Mouse (Mus musculus) right cerebral cortex, adult 18-20 months (tissue): ENCODE data around the gene Krt10.
A peak's percentile ranks its signal among the peaks of the same experiment; 100 is the strongest.

Experiments
- DNase-seq: peaks from one replicate; pipeline ENCODE4 v3.0.0; 2022; ENCODE audit warnings: mixed read lengths

Gene Krt10

DNA sequence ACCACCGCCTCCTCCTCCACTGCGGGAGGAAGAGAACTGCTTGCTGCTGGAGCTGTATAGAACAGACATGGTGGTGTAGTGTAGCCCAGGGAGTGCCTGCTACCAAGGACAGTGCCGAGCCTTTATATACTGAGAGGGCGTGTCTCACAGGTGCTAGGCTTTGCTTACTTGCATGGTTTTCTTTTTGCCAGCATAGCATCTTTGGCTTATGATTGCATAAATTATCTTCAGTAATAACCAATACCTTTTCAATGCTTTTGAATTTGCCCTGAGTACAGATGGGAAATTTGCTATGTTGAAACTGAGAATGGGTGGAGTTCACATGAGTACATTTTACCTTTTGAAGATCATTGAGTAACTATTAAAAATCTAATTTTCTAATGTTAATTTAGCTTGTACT, at the start of gene Krt10:
Gene Krt10 (minus strand): TSS at position 101 of the 400 bp plus-strand sequence.
- no peak for DNase-seq

DNA sequence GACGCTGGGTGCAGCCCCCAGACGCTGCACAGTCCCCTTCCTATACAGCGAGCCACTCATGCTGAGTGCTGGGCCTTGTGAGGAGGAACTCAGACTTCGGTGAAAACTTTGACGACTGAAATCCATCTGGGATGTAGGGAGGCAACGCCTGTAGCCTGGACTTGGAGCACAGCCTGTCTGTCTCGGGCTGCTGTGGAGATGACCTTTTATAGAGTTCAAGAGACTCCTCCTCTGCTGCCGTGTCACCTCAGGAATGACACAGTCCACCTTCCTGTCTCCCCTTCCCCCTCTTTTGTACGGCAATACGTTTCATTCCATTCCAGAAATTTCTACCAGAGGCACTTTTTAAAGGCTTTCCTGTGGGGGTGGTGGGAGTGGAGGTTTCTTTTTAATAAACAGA, 48.8 kb upstream of the Krt10 start, which contains the start of gene Krt20:
Gene Krt20 (minus strand): TSS at position 179 of the 400 bp plus-strand sequence.
- DNase-seq = no peak

DNA sequence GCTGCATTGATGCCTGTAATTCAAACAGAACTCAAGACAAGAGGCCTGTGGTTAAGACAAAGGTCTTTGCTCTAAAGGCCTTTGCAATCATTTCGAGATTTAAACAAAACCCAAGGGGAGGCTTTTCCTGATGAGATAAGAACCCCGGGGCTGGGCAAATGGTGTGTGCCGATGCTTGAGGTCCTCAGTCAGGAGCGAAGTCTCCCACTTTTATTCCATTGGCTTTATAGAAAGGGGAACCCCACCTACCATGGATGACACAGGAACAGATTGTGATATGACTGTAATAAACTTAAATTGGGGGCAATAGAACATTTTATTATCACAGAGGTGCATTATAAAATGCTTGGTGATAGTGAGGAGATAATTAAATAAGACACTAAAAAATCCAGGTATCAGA, 47.5 kb upstream of the Krt10 start:
- no peak for DNase-seq

DNA sequence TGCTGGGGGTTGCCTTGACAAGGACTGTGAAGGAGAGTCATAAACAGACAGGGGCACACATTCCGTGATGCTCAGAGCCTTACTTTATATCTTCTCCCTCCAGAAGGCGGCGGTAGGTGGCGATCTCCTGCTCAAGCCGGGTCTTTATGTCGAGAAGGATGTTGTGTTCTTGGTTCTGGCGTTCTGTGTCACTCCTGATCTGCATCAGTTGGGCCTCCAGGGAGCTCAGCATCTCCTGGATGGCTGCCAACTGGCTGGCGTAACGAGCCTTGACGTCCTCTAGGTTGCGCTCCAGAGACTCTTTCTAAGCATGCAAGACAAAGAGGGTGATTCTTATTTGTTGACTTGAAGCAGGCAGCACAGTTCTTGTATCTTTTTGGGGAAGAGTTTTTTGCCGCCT, 41.5 kb upstream of the Krt10 start:
- no peak for DNase-seq

DNA sequence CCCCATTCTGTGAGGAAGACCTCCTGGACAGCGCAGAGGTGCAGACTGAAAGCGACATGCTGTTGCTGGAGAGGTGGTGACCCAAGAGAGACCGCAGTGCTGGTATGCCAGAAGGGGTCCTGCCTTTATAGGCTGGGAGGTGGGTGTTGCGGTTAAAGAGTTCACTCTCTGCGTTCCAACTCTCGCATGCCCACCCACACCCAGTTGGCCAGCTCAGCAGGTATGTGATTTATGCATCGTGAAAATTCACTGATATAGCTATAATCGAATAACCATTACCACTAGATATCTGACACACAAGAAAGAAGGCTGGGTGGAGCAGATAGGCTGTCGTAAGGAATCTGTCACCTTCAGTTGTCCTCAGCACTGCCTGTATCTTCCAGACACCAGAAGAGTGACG, 33.0 kb upstream of the Krt10 start, which contains the start of gene Krt12:
Gene Krt12 (minus strand): TSS at position 101 of the 400 bp plus-strand sequence.
- no peak for DNase-seq

DNA sequence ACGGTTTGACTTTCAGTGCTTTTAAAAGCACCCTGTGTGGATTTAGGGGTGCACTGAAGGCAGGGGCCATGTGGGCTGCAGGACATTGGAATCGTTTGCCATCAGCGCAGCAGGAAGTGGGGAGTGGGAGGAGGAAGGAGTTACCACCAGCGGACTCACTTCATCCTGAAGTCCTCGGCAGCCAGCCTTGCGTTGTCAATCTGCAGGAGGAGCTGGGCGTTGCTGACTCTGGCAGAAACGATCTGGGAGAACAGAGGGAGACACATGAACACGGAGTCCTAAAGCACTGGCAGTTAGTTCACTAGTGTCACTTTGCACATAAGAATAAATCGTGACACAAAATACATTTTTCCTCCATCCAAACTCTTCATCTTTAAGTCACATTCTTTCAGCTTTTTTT, 31.4 kb upstream of the Krt10 start:
- peak; percentile 63 for DNase-seq

DNA sequence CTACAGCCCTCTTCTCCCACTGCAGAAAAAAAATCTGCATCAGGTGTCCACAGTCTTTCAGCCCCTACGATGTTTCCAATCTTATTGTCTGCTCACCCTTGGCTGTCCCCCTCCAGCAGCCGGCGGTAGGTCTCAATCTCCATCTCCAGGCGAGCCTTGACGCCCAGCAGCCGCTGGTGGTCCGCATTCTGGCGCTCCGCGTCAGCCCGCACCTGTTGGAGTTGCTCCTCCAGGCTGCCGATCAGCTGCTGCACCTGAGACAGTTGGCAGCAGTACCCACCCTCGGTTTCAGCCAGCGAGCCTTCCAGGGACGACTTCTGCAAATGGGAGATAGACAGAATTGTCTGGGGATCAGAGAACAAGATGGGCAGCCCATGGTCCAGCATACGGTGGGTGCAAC, 28.7 kb upstream of the Krt10 start:
- no peak for DNase-seq

DNA sequence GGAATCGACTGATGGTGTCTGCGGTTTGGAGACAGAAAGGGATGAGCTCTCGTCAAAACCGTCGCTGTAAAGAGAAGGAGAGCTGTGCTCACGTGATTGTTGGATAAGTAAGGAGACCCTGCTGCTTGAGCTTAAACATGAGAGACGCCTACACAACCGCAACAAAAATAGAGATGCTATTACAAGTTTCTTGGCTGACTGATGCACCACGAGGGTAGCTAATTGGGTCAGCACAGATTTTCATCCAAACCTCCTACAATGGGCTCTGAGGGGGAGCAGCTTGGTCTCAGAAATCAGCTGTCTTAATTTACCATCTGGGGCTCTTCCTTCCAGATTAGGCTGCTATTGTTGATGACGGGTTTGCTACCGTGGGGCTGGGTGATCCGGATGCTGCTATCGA, 27.7 kb upstream of the Krt10 start:
- peak; percentile 84 for DNase-seq

DNA sequence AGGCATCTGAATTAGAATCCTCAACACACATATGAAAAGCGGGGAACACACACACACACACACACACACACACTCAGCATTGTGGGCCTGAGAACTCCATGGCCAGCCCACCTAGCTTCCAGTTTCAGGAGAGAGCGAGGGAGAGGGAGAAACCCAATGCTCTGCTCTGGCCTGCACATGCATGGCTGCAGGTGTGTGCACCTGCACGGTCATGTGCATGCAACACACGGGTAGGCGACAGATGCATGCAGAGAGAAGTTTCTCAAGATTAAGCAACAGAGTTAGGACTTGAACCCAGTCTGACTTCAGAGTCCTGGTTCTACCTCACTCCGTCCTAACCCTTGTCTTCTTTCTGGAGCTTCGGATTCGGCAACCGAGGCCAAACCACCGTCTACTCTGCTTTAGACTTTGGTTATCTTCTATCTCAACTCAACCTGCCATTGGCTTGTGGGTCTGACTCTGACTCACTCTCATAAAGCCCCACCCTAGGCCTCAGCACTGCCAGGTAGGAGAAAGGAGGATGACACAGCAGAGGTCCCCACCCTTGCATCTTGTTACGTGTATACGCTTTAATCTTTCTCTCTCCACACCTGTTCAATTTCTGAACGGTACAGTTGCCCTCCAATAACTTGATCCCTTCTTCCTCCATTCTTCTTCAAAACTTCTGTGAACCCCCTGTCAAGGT, 25.4 kb upstream of the Krt10 start:
- no peak for DNase-seq

DNA sequence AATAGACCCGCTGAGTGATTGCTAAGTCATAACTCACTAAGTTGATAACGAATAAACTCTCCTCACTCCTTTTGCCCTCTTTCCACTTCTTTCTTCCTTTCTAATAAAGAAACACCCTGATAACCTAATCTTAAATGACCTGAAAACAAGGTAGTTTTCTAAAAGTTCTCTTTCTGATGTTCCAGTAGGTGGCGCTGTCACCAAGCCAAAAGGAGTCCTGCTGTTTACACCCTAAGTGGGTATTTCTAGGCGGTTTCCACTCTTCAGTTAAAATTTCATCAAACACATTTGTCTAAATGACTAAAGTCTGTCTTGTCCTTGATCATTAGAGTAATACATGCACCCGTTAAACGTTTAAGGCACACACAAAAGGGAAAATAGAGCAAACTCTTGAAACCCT, 24.1 kb upstream of the Krt10 start:
- DNase-seq = peak; percentile 54

DNA sequence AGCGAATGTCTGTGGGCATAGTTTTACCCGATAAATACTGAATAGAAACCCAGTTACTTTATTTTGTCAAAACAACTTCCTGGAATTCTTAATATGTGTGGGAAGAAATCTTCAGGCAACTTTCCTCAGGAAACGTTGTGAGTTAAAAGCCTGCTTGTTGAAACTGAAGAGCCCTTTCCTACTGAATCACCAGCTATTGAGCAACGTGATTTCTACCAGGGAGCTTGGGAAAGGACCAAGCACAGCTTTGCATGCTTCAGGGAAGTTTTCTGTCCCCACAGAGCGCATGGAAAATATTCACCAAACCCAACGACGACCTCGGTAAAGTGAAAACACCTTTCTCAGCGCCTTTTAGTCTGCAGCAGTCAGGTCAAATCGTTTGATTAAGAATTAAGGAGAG, 17.0 kb upstream of the Krt10 start:
- DNase-seq = no peak

DNA sequence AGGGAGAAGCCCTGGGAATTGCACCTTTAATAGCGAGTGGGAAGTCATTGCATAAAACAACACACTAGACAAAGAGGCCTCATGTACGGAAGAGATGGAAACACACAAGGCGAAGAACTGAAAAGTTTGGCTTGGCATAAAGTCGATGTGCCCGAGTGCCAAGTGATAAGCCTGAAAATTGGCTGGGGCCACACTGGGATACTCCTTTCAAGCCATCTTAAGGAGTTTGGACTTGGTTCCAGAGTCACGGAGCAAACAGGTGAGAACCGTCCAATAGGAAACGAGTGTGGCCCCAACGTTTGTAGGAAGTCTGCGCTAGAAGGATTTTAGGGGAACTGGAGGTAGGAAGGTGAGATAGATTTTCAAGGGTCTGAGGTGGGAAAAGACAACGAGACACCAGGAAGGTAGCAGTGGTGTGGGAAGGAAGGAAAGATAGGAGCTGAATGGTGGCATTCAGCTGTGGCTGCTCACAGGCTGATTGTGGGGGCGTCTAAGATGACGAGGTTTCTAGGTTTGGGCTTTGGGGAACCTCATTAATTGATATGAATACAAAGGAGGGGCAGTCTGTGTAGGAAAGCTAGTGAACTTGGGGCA, 10.9 kb upstream of the Krt10 start:
- no peak for DNase-seq

DNA sequence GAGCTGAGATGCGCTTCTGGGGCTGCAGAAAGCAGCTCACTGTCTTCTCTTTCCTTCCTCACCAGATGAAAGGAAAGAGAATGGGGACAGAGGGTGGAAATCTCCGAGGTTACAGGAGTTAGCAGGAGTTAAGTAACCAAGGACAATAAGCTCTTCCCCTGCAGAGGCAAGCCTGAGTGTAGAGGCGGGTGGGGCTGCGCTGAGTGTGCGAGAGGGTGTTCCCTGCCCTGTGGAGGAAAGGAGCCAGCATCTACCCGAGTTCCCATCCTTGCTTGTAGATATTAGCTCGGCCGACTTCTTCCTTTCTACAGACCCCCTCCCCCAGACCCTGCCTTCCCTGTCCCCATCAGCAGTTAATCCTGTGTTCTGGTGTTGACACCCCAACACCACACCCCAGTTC, 9.7 kb upstream of the Krt10 start:
- no peak for DNase-seq

DNA sequence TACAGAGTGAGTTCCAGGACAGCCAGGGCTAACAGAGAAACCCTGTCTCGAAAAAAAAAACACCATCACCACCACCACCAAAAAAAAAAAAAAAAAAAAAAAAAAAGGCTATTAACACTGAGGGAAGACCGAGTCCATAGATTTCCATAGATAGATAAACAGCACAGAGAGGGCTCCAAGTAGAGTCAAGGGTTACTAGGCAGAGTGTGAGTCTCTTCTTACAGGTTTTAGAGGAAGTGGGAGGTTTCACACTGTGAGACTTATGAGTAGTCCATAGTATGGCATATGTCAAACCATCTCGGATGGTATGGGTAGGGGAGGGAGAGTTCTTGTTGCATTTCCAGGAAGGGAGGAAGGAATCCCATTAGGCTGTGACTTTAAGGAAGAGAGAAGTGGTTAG, 8.9 kb upstream of the Krt10 start:
- DNase-seq = no peak

DNA sequence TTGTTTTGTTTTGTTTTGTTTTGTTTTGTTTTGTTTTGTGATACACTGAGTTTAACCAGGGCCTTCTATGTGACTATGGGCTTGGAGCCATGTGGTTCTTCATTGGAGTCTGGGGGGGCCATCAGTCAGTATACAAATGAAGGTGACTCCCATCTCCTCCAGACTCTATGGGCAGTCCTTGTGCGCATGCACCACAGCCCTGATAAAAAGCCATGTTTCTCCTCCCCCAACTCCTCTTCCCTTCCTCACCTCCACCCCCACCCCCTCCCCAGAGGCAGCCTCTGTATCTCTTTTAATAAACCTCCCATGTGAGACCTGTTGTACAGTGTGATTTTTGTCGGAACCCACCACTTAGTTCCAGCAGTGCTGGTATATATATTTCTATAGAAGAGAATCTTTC, 7.5 kb upstream of the Krt10 start:
- no peak for DNase-seq

DNA sequence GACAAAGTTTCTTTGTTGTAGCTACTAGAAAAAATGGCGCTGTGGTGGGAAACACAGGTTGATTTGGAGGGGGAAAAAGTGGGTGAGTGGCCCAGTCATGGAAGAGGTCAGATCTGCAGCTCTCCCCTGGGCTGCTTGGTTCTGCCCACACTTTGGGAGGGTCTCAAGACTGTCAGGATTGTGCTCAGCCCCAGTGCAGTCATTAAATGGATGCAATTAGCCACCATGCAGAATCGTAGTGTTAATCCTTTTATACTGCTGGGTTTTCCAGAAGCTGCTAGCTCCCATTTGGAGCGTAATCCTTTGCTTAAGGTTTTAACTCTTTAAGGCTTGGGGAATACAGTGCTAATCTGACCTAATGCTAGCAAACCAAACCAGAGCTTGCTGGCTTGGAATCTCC, 6.9 kb upstream of the Krt10 start:
- DNase-seq = no peak

DNA sequence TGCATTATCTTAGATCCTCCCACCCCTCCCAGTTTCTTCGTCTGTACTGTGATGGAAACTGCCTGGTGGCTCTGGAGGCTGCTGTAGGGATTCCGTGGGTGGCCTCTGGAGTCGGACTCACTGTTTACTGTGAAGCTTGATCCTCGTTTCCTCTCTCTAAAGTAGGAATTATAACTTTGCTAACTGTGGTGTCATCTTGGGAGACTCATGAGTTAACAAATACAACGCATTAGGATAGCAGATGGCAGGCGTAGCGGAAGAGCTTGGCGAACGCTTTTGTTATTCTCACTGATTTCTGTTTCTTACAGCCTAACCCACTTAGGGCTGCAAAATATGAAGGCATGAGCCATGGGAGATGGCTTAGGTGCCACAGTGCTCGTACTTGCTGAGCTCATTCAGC, 3.3 kb upstream of the Krt10 start:
- DNase-seq = peak; percentile 51

DNA sequence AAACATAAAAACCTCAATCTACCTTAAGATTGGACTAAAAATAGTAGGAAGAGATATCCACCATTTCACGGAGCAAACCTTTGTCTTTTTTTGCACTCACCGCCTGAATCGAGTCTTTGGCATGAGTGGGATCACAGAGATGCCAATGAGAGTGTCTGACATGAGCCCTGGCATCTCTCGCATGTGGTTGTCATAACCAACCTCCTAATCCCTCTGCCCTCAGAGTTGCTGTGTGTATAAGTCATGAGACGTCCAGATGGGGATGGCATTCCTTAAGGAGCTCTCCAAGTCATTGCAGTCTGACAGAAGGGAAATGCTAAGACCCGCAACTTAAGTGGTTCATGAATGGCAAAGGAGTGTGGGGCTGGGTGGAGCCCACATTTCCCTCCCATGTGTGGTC, 2.2 kb upstream of the Krt10 start:
- DNase-seq = no peak

DNA sequence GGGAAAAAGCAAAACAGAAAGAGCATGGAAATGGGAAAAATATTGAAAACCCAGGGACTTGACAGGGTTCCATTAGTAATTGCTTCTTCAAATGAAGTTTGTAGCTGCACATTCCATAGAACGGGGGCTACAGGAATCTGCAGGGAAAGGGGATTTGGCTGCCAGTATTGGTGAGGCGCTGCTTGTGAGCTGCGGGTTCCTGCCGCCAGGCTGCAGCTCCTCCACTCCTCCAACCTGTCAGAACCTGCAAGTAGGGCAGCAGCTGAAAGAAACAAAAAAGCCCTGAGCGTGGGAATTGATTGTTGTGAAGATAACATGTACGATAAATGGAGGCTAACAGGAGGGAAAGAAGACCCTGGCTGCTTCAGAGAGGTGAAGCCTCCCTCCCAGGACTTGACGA, 1.7 kb upstream of the Krt10 start:
- DNase-seq = no peak

DNA sequence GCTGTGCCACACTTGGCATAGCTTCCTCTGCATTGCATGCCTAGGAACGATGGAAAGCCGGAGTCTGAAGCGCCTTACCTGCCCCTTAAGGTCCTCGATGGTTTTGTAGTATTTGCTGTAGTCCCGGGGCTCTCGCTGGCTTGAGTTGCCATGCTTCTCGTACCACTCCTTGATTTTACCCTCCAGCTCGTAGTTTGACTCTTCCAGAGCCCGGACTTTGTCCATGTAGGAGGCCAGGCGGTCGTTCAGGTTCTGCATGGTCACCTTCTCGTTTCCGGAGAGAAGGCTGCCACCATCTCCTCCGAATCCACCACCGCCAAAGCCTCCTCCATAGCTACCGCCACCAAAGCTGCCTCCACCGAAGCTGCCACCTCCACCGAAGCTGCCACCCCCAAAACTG, 503 bp downstream of the Krt10 start:
- DNase-seq = no peak

DNA sequence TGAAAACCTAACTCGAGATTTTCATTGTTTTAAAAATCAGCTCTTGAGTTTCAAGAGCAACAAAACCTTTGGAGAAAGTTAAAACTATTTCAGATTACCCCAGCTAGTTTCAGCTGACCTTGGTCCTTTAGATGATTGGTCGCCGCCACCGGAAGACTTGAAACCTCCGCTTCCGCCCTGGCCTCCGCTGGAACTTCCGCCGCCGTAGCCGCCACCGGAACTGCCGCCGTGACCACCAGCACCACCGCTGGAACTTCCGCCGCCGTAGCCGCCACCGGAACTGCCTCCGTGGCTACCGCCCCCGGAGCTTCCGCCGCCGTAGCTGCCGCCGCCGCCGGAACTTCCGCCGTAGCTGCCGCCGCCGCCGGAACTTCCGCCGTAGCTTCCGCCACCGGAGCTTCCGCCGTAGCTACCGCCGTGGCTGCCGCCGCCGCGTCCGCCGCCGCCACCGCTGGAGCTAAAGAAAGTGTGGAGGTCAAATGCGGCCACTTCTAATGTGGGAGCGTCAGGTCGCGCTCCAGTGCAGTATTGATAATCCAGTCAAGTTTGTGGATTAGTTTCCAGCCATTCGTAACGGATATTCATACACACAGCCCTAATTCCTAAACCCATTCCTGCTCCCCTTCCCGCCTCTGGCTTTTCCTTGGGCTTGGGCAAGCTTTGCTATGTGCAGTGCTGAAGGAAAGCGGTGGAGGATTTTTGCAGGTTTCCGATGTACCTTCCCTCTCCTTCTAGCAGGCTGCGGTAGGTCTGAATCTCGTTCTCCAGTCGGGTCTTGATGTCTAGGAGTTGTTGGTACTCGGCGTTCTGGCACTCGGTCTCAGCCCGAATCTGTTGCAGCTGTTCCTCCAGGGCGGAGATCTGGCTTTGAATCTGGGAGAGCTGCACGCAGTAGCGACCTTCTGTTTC, 3.1 kb downstream of the Krt10 start:
- peak; percentile 95 for DNase-seq

DNA sequence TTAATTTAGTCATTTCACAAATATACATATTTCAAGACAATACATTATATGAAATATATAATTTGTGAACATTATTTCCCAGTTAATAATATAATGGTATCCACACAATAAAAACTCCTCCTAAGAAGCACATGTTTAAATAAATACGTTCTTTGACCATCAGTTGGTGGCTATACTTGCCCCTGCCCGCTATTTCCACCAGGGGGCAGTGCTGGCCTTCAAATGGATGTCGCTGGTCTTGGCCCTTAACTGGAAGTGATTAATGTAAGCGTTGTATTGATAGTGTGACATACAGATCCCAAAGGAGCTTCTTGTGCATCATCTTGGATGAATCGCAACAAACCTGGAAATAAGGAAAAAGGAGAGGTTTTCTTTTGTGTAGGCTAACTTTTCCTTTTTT, 9.6 kb downstream of the Krt10 start:
- DNase-seq = peak; percentile 62

DNA sequence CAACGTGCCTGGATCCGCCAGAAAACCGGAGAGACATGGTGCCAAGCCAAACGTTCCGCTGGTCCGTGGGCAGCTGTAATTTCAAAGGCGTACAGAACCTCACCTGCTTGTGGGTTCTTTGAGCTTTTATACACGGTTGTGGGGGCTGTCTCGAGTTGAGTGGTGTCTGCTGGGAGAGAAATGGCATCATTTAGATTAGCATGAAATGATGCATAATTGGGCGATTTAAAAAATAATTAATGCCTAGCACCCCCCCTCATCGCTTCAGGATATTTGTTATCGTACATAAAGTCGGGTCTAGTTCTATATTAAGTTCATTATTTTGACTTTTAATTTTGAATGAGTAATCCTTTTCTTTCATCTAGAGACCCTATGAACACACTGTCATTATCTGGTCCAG, 14.4 kb downstream of the Krt10 start, which contains the start of gene Krt28:
Gene Krt28 (minus strand): TSS at position 101 of the 400 bp plus-strand sequence.
- no peak for DNase-seq
